Mouse (Mus musculus) mesoderm, embryonic 11.5 days (tissue): ENCODE measurements around the gene Smarcd3.

Experiments
- DNase-seq: peaks from one replicate; pipeline ENCODE4 v3.0.0-alpha.2; 2012; ENCODE audit warnings: low read depth, low spot score

Smarcd3 gene

GRCm38 (mm10) chr5:24620626-24621025 is 3.6 kb downstream of the Smarcd3 start:
- no peak for DNase-seq

GRCm38 (mm10) chr5:24620116-24620515 is 4.1 kb downstream of the Smarcd3 start:
- DNase-seq: no peak

GRCm38 (mm10) chr5:24618921-24619320 is 5.3 kb downstream of the Smarcd3 start:
- no peak for DNase-seq

- no peak for DNase-seq
Measured at GRCm38 (mm10) chr5:24615097-24615496, 9.1 kb downstream of the Smarcd3 start.

- no peak for DNase-seq
Measured at GRCm38 (mm10) chr5:24612302-24612649, 11.9 kb downstream of the Smarcd3 start.

- no peak for DNase-seq
Measured at GRCm38 (mm10) chr5:24611366-24612301, 12.6 kb downstream of the Smarcd3 start.

GRCm38 (mm10) chr5:24609388-24609787 is 14.8 kb downstream of the Smarcd3 start:
- DNase-seq: no peak

- DNase-seq: no peak
Measured at GRCm38 (mm10) chr5:24605980-24606665, 18.1 kb downstream of the Smarcd3 start.

- peak; percentile 61 for DNase-seq
Measured at GRCm38 (mm10) chr5:24605321-24605979, 18.8 kb downstream of the Smarcd3 start.

GRCm38 (mm10) chr5:24604656-24605100 is 19.5 kb downstream of the Smarcd3 start:
- DNase-seq: peak; percentile 91

GRCm38 (mm10) chr5:24604080-24604655 is 20.0 kb downstream of the Smarcd3 start:
- no peak for DNase-seq

- DNase-seq: no peak
Measured at GRCm38 (mm10) chr5:24603431-24604010, 20.7 kb downstream of the Smarcd3 start.

- peak; percentile 76 for DNase-seq
Measured at GRCm38 (mm10) chr5:24602751-24603343, 21.4 kb downstream of the Smarcd3 start.

GRCm38 (mm10) chr5:24601911-24602750 is 22.1 kb downstream of the Smarcd3 start:
- DNase-seq: peak; percentile 62

- DNase-seq: no peak
Measured at GRCm38 (mm10) chr5:24601071-24601835, 23.0 kb downstream of the Smarcd3 start.

- DNase-seq: no peak
Measured at GRCm38 (mm10) chr5:24600236-24600635, 24.0 kb downstream of the Smarcd3 start.

- DNase-seq: no peak
Measured at GRCm38 (mm10) chr5:24599137-24599536, 25.1 kb downstream of the Smarcd3 start.

GRCm38 (mm10) chr5:24598570-24599006 is 25.6 kb downstream of the Smarcd3 start:
- DNase-seq: peak; percentile 69

GRCm38 (mm10) chr5:24597901-24598569 is 26.2 kb downstream of the Smarcd3 start:
- DNase-seq: no peak
